Mouse (Mus musculus): Measurements from ENCODE around the gene Slamf9.

Slamf9 gene

DNA sequence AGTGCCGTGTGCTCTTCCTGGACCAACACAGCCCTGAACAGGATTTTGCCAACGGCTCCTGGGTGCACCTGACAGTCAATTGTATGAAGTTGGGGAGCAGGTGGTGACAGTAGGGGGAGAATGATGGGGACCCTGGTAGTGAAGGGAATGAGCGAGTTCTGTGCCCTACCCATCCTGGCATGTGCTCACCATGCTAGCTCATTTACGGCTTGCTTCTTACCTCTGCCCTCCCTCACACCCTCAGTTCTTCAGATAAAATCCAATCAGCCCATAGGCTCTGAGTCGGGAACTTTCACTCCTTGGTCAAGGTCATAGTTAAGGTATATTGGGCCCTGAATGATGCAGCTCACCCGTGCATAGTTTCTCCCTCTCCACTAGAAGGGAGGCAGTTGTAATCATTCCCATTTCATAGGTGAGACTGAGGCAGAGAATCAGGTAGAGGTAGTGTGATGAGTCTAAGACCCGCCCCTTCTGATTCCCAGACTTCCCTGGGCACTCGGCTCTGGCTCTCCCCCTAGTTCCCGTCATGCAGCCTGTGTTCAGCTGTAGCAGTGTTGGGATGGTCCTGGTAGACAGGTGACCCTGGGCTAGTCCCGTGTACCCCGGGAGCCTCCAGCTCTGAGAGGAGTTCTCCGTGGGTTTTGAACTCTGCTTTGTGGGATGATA is 14.6 kb downstream of the Slamf9 start:
- no peak for DNase-seq (ENCODE audit: extremely low read depth, low read depth)

DNA sequence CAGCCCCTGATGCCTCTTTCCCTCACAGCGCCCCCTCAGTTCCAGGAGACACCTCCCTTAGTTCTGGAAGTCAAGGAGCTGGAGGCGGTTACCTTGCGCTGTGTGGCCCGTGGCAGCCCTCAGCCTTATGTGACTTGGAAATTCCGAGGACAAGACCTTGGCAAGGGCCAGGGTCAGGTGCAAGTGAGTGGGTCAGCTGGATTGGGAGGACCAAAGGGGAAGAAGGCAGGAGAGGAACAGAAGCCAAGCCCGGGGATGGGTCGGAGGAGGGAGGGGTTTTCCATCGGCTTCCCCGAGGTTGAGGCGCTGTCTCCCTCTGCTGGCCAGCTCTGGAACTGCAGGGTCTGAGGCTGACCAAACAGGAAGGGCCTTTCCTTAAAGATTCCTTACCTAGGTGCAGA is 15.1 kb downstream of the Slamf9 start:
- peak; percentile 32 for DNase-seq (ENCODE audit: extremely low read depth, low read depth)

DNA sequence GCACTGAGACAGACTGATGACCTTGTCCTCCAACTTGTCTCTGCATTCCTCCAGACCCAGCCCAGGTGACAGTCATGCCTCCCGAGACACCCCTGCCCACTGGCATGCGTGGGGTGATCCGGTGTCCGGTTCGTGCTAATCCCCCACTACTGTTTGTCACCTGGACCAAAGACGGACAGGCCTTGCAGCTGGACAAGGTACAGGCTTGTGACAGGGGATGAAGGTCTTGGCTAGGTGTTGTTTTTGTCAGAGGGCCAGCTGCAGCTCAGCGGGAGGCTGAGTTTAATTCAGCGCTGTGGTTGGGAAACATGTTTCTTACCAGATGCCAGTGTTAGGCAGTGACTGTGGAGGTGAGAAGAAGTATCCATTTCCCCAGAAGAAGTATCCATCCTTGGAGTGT is 16.9 kb downstream of the Slamf9 start:
- no peak for DNase-seq (ENCODE audit: extremely low read depth, low read depth)

DNA sequence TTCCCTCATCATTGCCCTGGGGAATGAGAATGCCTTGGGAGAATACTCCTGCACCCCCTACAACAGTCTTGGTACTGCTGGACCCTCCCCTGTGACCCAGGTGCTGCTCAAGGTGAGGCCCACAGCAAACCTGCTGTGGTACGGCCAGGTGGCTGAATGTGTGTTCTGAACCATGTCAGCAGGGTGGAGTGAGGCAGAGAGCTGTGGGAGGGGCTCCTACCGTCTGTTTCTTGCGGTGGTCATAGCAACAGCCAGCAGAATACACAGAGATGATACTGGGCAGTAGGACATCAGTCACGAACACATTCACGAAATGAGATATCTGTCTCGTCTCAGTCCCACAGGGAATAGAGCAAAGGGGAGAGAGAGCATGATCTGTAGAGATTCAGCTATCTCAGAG is 18.4 kb downstream of the Slamf9 start:
- DNase-seq (ENCODE audit: extremely low read depth, low read depth): no peak

DNA sequence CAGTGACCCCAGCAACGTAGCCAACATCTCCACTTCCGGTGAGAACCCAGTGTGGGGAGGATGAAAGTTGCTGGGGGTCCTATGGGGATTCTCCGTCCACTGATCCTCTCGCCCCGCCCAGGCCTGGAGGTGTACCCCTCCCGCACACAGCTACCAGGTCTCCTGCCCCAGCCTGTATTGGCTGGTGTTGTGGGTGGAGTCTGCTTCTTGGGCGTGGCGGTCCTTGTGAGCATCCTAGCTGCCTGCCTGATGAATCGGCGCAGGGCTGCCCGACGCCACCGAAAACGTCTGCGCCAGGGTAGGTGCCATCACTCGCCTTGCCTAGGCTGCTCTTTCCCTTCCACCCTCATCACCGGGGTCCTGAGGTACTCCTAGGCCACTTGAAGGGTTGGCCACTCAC is 20.9 kb downstream of the Slamf9 start:
- no peak for DNase-seq (ENCODE audit: extremely low read depth, low read depth)

DNA sequence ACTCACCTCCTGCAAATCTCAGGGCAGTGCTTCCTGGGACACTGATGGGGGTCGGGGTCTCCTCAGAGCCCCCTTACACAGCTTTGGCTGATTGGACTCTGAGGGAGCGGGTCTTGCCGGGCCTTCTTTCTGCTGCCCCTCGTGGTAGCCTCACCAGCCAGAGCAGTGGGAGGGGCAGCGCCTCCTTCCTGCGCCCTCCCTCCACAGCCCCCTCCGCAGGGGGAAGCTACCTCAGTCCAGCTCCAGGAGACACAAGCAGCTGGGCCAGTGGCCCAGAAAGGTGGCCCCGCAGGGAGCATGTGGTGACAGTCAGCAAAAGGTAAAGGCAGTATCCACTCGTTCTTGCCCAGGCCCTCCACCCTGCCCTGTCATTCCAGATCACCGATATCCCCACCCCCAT is 22.3 kb downstream of the Slamf9 start:
- DNase-seq (ENCODE audit: extremely low read depth, low read depth): no peak

DNA sequence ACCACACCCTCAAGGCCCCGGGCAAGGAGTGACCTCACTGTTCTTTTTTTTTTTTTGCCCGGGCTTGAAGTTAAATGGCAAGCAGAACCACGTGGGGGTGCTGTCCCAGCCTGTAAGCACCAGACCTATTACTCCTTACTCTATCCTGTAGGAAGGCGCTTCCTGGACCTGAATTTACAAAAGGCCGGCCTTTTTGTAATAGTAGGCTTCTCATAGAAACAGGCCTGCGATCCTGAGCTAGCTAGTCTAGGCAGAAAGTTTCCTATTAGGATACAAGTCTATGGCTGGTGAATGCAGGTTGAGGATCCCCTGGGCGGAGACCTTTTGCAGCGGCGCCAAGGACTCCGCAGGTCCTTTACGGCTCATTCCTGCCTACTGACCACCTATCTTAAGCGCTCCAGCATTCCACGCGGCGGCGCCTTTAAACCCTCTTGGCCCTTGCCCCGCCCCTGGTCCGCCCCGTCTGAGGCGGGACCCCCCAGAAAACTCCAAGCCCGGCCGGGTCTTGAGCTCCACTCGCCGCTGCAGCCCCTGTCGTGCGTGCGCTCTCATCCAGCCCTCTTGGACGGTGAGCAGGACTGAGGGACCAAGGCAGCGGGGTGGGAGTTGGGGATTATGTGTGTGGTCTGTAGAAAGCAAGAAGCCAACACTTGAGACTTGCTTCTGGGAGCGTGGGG is 24.7 kb downstream of the Slamf9 start, which contains the start of gene Tagln2:
TSS of gene Tagln2 (plus strand) at position 283 of the 677 bp plus-strand sequence.
- DNase-seq (ENCODE audit: extremely low read depth, low read depth): peak; percentile 52

DNA sequence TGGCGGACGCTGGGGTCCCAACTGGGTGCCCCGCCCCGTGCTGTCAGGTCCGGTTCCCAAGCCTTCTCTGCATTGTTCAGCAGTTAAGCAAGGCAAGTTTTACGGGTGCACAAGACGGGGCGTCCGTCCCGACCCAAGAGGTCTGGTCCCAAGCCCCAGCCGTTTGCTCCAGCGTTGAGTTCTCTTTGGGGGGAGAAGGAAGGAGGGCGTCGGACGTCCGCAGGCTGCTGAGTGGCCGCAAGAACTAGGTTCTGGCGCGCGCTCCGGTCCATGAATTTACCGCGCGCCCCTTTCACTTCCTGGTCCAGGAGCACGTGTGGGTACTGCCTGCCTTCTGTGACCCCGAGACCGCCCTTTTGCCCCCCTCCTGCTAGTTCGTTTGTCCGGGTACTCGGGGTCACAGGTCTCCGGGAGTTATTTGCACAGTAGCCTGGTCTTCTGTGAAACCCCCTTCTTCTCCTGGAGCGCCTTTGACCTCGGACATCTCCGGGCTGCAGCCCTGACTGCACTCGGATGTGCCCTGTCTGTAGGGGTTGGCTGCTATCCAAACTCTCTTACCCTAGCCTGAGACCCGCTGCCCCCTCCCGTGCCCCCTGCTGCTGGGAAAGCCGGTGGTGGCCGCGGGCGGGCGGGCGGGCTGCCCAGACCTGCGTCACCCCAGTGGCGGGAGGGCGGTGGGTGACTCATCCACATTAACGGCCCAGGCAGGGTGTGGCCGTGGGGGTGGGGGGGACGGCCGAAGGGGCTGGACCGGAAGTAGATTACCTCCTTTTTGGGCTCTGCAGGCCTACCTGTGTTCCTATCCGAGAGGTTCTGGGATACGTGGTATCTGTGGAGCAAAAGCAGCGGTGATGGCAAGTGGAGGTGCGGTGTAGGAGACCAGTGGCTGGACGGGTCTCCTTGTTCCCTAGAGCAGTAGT is 25.6 kb downstream of the Slamf9 start:
- peak; percentile 27 for DNase-seq (ENCODE audit: extremely low read depth, low read depth)

DNA sequence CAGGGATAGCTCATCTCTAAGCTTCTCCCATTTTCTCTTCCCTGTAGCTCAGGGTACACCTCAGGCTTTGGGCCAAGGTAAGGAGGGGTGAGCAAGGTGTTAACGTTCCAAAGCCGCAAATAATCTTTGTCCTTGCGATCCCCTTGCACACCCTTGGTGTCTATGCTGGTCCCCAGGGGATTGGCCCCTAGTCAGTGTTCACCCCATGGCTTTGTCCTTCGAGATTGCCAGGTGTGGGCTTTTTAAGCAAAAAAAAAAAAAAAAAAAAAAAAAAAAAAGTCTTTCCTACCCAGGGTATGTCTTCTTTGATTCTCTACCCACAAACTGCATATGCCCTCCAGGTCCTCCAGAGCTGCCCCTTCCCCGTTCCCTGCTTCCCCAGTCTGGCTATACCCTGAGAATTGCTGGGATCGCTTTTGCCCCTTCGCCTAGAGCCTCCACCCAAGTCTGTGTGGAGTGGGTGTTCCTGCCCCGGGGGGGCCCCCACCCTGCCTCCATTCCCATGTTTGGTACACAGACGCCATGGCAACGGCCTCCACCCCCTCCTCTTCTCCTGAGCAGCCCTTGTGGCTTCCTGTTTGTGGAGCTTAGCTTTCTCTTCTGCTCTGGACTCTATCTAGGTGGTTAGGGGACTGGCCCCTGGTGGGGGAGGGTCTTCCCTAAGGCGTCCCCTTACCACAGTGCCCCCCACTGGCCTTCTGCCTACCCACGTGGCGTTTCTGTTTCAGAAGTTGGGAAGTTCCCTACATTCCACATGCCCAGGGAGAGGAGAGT is 26.4 kb downstream of the Slamf9 start:
- DNase-seq (ENCODE audit: extremely low read depth, low read depth): no peak

DNA sequence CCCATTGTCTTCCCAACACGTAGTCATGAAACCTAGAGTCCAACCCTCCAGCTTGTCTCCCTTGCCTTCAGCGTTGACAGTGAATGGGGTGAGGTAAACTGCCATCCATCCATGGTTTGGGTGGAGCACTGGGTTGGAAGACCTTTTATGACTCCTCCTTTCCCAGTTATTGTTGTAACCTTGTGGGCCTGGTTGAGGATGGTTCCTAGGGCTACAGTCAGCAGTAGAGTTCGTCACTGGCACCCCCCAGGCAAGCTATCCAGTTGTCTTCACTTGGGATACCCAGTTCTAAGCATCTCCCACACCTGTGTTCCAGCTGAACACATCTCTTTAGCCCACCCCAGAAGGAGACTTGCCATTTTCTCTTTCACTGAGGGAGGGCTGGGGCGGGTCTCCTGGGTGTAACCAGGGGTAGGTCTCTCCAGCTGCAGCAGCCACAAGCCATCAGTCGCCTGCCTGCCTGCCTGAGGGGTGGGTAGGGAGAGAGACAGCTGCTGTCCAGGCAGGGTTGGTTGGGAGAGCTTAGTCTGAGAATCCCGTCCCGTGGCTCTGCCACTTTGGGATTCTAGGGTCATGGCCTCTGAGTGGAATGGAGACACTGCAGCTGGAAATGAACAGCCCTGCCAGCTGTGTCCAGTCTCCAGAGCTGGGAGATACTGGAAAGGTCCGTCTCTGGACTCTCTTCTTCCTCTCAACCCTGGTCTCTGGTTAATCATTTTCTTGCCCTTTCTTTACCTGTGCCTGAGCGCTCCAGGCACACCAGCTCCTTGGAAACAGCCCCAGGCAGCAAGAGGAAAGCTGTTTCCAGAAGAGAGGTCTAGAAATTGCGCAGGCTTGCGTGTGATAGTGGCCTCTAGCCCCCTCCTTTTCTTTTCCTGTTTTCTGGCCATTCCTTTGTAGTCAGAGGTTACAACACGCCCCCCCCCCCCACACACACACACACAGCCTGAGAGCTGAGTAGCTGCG is 27.3 kb downstream of the Slamf9 start:
- no peak for DNase-seq (ENCODE audit: extremely low read depth, low read depth)

DNA sequence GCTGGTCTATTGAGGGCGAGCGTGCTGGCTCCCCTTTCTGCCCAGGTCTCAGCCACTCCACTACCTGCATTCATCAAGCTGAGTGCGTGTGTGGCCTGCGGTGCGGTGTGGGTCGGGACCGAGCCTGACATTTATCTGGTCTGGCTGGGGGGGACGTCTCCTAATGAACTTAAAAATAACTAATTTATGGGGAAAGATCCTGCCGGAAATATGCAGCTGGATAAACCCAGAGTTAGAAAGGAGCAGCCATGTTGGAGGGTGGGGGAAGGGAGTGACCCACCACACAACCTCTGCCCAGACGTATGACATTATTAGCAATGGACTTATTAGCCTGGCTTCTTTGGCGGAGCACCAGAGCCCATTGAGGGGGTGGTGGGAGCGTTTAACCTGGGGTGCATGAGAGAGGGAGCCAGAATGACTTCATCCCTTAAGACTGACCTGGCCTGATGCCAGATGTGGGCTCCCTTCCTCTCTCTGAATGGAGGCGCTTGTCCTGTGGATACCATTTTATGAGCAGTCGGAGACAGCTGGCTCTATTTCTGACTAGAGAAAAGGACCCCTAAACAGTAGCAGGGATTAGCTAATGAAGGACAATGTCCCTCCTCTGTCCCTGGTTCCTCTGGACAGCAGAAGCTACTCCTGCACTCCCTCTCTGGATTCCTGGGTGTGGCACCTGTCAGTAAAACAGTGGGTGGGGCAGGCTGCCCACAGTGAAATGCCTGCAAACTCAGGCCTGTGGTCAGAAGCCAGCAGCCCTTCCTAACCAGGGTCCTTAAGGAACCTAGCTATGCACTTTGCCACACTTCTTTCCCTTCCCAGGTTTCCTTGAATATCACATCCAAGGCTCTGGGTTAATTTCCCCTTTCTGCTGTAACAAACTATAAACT is 28.2 kb downstream of the Slamf9 start:
- DNase-seq (ENCODE audit: extremely low read depth, low read depth): no peak

DNA sequence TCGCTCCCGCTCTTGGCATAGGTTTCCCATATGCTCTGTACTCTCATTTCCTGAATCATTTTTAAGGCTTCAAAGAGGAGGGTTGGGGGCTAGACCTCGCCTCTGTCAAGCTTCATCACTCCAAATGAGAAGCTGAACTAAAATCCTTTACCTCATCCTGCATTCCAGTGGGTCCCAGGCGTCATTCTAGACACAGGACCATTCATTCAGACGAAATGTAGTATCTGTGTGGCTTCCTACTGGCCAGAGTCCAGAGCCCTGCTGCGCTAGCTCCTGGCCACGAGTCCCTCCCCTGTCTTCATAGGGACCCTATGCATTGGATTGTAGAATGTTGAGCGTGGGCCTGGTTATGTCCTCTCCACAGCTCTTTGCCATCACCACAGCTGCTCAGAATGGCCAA is 29.6 kb downstream of the Slamf9 start:
- no peak for DNase-seq (ENCODE audit: extremely low read depth, low read depth)

DNA sequence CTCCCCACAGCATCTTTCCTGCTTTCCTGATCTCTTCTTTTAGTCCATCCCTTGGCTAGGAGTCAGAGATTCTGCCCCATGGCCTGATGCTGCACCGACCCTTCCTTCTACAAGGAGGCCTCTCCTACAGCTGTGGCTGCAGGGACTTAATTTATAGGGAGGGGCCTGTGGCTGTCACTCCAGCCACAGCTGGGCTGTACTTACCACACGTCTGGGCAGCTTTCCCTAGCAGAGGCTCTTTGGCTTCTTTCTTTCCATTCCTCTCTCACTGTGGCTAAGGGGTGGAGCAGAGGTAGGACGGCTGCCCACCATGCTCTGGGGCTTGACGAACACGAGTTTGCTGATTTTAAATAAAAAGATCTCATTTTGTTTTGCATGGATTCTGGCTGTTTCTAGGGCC is 31.8 kb downstream of the Slamf9 start:
- DNase-seq (ENCODE audit: extremely low read depth, low read depth): no peak

DNA sequence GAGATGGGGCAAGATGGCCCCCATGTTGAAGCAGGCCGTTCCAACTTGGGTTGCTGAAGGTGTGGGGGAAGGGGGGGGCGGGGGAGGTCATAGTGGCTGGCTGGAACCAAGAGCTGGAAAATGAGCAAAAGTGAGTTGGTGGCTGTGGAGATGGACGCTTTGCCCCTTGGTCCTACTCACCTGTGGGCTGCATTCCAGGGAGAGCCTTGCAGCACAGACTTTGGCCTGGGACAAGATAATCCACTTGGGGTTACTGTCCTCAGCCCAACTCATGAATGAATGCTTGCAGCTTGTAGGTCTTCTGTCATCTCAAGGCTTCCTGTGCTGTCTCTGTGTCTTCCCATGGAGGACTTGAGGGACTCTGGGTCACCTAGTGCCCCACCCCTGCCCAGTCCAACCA is 32.5 kb downstream of the Slamf9 start:
- no peak for DNase-seq (ENCODE audit: extremely low read depth, low read depth)

DNA sequence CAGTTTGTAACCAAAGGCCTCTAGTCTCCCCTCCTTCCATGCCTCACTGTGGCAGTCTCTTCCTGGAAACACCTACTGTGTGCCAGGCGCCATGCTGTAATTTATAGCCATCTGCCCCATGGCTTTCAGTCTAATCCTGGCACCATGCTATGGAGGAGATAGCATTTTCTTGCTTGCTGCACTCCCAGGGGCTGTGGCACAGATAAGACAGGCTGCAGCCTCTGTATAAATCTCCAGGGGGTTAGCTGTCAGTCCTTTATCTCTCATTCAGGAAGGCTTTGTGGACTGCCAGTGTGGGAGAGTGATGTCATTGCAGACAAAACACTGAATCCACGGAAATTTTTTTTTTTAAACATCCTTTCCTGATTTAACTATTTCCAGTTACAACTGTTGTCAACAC is 33.0 kb downstream of the Slamf9 start:
- peak; percentile 38 for DNase-seq (ENCODE audit: extremely low read depth, low read depth)

DNA sequence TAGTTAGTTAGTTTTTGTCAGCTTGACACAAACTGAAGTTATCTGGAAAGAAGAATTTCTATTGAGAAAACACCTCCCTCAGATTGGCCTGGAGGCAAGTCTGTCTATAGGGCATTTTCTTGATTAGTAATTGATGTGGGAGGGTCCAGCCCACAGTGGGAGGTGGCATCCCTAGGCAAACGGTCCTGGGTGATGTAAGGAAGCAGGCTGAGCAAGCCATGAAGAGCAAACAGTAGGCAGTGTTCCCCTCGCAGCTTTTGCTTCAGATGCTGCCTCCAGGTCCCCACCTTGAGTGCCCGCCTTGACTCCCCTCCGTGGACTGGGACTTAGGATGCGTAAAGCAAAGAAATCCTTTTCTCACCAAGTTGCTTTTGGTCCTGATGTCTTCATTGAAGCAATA is 34.1 kb downstream of the Slamf9 start:
- DNase-seq (ENCODE audit: extremely low read depth, low read depth): no peak

DNA sequence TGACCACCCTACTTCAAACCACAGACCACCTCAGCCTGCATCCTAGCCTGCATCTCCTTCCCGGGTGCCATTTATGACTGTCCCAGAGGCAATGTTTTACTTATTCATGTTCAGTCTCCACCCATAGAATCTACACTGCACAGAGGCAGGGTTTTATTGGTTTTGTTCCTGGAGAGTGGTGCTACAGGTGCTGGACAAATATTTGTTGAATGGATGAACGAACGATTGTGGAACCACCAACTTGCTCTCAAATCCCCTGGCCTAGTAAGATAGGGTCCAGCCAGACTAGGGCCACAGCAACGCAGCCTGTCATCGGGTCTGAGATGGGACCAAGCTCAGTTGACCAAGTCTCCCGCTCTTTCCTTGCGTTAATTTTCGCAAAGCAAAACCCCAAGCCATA is 34.8 kb downstream of the Slamf9 start:
- no peak for DNase-seq (ENCODE audit: extremely low read depth, low read depth)

DNA sequence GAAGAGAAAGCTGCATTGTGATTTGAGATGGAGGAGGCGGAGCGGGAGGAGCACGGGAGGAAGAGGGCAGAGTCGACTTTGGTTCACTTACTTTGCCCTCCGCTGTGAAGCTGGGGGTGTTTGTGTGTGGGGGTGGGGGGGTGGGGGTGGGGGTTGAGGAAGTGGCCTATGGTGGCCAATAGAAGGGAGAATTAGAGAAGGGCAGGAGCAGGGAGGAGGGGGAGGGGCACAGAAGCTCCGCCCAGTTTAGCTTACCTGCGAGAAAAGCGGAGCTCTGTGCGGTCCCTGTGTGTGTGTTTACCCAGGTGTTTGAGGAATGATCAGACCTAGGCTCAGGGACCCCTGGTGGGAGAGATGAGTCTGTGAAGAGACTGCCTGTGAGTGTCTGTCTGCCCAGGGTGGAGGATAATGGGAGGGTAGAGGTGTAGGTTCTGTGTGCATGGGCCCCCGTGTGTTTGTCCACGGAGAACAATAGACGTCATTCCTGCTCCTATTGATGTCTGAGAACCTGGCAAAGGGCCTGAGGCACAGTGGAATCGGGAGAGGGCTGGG is 35.3 kb downstream of the Slamf9 start:
- DNase-seq (ENCODE audit: extremely low read depth, low read depth): no peak

DNA sequence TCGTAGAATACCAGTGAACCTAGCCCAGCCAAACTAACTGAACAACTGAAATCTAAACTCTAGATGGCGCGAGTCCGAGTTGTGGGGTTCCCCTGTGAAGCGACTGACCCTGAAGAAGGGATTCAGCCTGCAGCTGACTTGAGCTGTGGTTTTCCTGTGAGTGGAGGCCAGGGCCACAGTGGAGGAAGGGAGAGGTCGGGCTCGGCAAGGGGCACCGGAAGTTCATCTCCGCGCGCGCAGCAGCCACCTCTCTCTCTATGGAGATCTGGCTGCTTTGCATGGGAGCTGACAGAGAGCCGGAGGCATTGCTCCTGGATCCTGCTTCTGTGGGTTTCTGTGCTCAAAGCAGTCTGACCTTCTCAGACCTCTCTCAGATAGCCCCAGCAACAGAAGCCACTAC is 37.8 kb downstream of the Slamf9 start:
- DNase-seq (ENCODE audit: extremely low read depth, low read depth): no peak

Measured in MEL-GATA-1-ER (cell line).